Mouse (Mus musculus) myocyte (in vitro differentiated cells): Measurements from ENCODE around the gene Pan2. TPM values are rescaled to one million over a fixed set of nuclear protein-coding genes. Genes with fewer than 3 reads are reported as not detected.

Experiments used
- H3K27me3 ChIP-seq: one replicate; pipeline ENCODE4 v1.6.1; 2011; ENCODE audit not compliant: control insufficient read depth, insufficient read depth, insufficient read length
- H3K36me3 ChIP-seq: one replicate; pipeline ENCODE4 v1.6.1; 2011; ENCODE audit not compliant: control insufficient read depth, insufficient read depth
- H3K4me2 ChIP-seq: one replicate; pipeline ENCODE4 v1.6.1; 2011; ENCODE audit warnings: low read depth, control low read depth
- H3K4me3 ChIP-seq: one replicate; pipeline ENCODE4 v1.5.1; 2011; ENCODE audit warnings: mild to moderate bottlenecking, control low read depth, moderate library complexity
- H3K79me2 ChIP-seq: one replicate; pipeline ENCODE4 v1.6.1; 2011; ENCODE audit not compliant: control insufficient read depth, insufficient read depth
- H3ac ChIP-seq: one replicate; pipeline ENCODE4 v1.6.1; 2011; ENCODE audit not compliant: control insufficient read depth, insufficient read length
- E2F4 ChIP-seq: IDR thresholded peaks from one replicate; pipeline ENCODE4 v1.6.1; 2011; ENCODE audit warnings: mild to moderate bottlenecking, control low read depth, moderate library complexity; ENCODE audit not compliant: insufficient read depth
- MYOD1 ChIP-seq, 3 experiments: IDR thresholded peaks; one replicate each; pipeline ENCODE4 v1.6.1; 2011; ENCODE audit warnings: control low read depth in 2 of 3, low read depth in 2 of 3, mild to moderate bottlenecking in 2 of 3, moderate library complexity in 1 of 3; ENCODE audit not compliant: insufficient read length in 2 of 3, control insufficient read depth in 1 of 3
- MYOG ChIP-seq, 3 experiments: IDR thresholded peaks; one replicate each; pipeline ENCODE4 v1.6.1; 2011; ENCODE audit warnings: control low read depth in 2 of 3, low read depth in 2 of 3, mild to moderate bottlenecking in 2 of 3; ENCODE audit not compliant: insufficient read length in 2 of 3, control insufficient read depth in 1 of 3, insufficient read depth in 1 of 3
- REST ChIP-seq: IDR thresholded peaks from one replicate; pipeline ENCODE4 v1.6.1; 2011; ENCODE audit warnings: mild to moderate bottlenecking, control low read depth, moderate library complexity; ENCODE audit not compliant: insufficient read depth, insufficient read length
- USF1 ChIP-seq: IDR thresholded peaks from one replicate; pipeline ENCODE4 v1.6.1; 2011; ENCODE audit warnings: low read depth, mild to moderate bottlenecking, control low read depth, moderate library complexity
- polyA plus RNA-seq: library from polyadenylated mRNA; unstranded; fragments of >200 nt; fragmentation: generic; extraction: Trizol; gene quantifications from one replicate; pipeline ENCODE4 v1.2.1, GENCODE M21; 2012; ENCODE audit warnings: missing spikeins

The Pan2 gene
- polyA plus RNA-seq, 1 experiment: 6.2 TPM

GRCm38 (mm10) chr10:128370601-128371000, 67.5 kb downstream of the Pan2 start:
- TF ChIP-seq E2F4 (no peak), REST (no peak), USF1 (no peak), MYOG (IDR thresholded peaks at IDR 0.05; ENCODE audit: control insufficient read depth in 1 of 3, insufficient read depth in 1 of 3, insufficient read length in 2 of 3, low read depth in 2 of 3) (no peak), MYOD1 (IDR thresholded peaks at IDR 0.05; ENCODE audit: control insufficient read depth in 1 of 3, insufficient read length in 2 of 3, low read depth in 2 of 3) (peak in 1 of 3 experiments; percentile 4)
- Histone ChIP-seq H3K27me3 (no peaks in the 10 kb centered on the region), H3K4me2 (no peak overlapping the region), H3ac (no peak overlapping the region), H3K79me2 (no peaks in the 10 kb centered on the region), H3K4me3 (no peak overlapping the region), H3K36me3 (no peaks in the 10 kb centered on the region)

Other genes starting within 250 kb of the Pan2 start
- 84.3 TPM for gene Ptges3, start 244.4 kb upstream of the Pan2 start, polyA plus RNA-seq
- 3,270 TPM for gene Atp5b, start 220.1 kb upstream of the Pan2 start, polyA plus RNA-seq
- 12.7 TPM for gene Baz2a, start 211.8 kb upstream of the Pan2 start, polyA plus RNA-seq
- 97.3 TPM for gene Rbms2, start 123.0 kb upstream of the Pan2 start, polyA plus RNA-seq
- gene Gls2, start 108.9 kb upstream of the Pan2 start, polyA plus RNA-seq: 1.1 TPM
- 21.8 TPM for gene Spryd4, start 91.5 kb upstream of the Pan2 start, polyA plus RNA-seq
- gene Mip, start 77.5 kb upstream of the Pan2 start, polyA plus RNA-seq: not detected
- gene Timeless, start 71.3 kb upstream of the Pan2 start, polyA plus RNA-seq: 4.9 TPM
- gene Apon, start 49.2 kb upstream of the Pan2 start, polyA plus RNA-seq: 0.06 TPM
- gene Apof, start 34.7 kb upstream of the Pan2 start, polyA plus RNA-seq: not detected
- 7.5 TPM for gene Stat2, start 32.8 kb upstream of the Pan2 start, polyA plus RNA-seq
- 0.24 TPM for gene Il23a, start 4.6 kb upstream of the Pan2 start, polyA plus RNA-seq
- gene Cnpy2, start 19.1 kb downstream of the Pan2 start, polyA plus RNA-seq: 91.8 TPM
- 253 TPM for gene Cs, start 34.4 kb downstream of the Pan2 start, polyA plus RNA-seq
- 61.2 TPM for gene Coq10a, start 65.7 kb downstream of the Pan2 start, polyA plus RNA-seq
- gene Ankrd52, start 73.8 kb downstream of the Pan2 start, polyA plus RNA-seq: 30.8 TPM
- gene Slc39a5, start 97.9 kb downstream of the Pan2 start, polyA plus RNA-seq: not detected
- 115 TPM for gene Nabp2, start 108.2 kb downstream of the Pan2 start, polyA plus RNA-seq
- gene Rnf41, start 108.3 kb downstream of the Pan2 start, polyA plus RNA-seq: 35.2 TPM
- 52.5 TPM for gene Smarcc2, start 155.9 kb downstream of the Pan2 start, polyA plus RNA-seq
- gene Myl6, start 190.8 kb downstream of the Pan2 start, polyA plus RNA-seq: 2,234 TPM
- 734 TPM for gene Myl6b, start 195.3 kb downstream of the Pan2 start, polyA plus RNA-seq
- 166 TPM for gene Esyt1, start 222.5 kb downstream of the Pan2 start, polyA plus RNA-seq
- gene Zc3h10, start 244.4 kb downstream of the Pan2 start, polyA plus RNA-seq: 13.8 TPM
- gene Rpl41, start 246.0 kb downstream of the Pan2 start, polyA plus RNA-seq: 12,553 TPM